Mouse (Mus musculus) ovary, adult 18-20 months (tissue): Measurements from ENCODE around the gene Arhgef11.

Experiments
- DNase-seq: peaks from one replicate; pipeline ENCODE4 v3.0.0; 2022; ENCODE audit warnings: low spot score, mixed read lengths

Gene Arhgef11

DNA sequence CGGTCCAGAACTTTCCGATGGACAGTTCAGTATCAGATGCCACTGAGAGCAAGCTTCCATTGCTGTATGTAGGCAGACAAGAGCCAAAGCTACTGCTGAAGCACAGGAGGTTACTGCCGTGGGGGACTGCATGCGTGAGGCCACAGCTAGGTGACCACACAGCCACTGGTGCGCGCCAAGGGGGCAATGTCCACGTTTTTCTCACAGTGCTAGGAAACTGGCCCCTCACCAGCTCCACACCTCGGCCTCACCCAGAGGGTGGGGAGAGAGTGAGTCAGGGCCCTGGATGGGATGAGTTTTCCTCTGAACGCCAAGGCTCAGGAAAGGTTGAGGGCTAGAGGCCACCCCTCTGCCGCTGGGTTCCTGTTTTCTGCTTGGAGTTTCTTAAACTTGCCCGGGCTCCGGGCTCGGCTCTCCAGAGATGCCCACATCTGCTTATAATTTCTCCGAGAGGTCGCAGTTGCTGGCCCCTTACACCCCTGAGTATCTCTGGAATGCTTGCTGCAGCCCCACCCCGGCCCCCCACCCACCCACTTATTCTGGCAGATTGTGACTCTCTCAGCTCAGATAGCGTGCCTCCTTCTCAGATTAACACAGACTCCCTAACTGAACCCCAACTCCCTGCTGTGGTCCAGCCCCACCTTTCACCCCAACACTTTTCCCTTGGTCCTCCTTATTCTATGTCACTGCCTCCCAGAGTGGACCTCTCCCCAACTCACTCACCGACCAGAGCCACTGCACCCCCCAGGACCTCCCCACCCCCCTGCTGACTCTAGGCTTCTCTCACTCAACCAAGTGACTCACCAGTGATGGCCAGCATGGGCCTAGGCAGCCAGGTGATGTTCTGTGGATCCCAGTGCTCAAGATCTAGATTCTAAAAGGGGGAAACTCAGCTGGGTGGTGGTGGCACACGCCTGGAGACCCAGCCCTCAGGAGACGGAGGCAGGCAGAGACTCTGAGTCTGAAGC is 144.3 kb downstream of the Arhgef11 start:
- no peak for DNase-seq

DNA sequence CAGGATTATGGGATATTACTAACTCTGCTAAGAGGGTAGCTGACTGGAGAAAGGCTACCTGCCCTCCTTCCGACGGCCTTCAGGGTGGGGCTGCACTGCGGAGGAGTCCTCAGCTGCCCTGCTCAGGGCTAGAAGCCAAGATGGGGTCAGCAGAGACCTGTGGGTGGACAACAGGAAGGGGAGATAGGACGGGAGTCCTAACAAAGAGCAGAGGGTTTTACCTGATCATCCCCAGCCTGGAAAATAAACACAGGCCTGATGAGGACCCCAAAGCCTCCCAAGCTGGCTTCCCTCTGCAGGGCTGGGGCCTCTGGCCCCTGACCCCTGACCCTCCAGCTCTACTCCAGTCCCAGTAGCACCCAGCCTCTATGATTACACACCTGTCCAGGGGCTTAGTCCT is 145.8 kb downstream of the Arhgef11 start:
- no peak for DNase-seq

DNA sequence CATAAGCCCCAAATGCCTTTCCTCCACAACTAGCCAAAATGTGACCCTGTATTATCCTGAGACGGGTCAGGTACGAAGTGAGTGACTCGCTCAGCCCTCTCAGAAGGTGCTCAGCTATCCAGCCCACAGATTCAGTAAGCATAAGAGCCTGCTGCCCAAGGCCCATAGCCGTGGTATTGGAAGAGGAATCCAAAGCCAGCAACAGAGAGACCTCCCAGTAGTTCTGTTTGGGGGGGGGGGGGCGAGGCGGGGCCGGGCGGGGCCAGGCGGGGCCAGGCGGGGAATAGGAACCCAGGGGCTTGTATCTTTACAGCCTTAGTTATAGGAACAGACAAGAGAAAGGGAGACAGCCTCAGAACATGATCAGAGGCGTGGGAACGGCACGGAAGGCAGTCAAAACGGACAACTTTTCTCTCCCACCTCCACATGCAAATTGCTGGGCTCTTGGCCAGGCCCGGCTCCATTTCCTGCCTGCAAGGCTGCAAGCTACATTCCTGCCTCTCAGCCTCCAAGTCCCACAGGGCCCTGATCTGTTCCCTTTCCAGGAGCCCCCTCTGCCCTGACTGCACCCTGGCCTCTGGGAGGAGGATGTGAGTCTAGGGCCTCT is 146.4 kb downstream of the Arhgef11 start:
- DNase-seq, result peak; percentile 53

DNA sequence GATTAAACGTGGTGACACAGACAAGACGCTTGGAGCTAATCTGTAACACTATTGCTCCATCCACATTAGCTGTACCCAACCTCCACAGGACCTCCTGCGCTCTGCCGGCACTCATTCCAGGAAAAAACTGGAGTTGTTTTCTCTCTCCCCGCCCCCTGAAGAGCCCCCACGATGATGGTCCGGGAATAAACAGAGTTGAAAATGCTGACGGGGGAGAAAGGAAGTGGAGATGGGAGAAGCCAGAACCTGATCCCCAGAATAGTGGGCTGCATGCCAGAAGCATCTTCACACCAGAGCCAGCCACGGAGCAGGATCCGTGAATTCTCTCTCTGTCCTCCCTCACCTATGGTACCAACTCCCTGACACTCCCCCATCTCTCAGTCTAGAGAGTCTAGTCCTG is 147.1 kb downstream of the Arhgef11 start:
- DNase-seq, result no peak

DNA sequence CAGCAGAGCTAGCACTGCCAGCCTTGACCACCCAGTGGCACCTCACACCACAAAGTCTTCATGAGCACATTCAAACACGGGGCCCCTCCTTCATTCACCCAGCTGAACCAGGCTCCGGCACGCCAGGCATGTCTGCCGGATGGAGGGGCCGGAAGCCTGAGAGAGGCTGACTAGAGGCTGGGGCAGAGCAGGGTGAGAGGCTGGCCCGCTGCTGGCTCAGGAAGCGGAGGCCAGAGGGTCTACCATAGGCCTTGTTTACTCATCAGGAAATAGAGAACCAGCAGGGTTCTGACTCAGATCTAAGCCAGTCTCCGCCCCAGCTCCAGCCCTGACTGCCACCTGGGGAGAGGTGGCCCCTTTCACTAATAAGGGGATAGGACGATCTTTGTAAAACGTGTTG is 147.7 kb downstream of the Arhgef11 start:
- DNase-seq, result no peak

DNA sequence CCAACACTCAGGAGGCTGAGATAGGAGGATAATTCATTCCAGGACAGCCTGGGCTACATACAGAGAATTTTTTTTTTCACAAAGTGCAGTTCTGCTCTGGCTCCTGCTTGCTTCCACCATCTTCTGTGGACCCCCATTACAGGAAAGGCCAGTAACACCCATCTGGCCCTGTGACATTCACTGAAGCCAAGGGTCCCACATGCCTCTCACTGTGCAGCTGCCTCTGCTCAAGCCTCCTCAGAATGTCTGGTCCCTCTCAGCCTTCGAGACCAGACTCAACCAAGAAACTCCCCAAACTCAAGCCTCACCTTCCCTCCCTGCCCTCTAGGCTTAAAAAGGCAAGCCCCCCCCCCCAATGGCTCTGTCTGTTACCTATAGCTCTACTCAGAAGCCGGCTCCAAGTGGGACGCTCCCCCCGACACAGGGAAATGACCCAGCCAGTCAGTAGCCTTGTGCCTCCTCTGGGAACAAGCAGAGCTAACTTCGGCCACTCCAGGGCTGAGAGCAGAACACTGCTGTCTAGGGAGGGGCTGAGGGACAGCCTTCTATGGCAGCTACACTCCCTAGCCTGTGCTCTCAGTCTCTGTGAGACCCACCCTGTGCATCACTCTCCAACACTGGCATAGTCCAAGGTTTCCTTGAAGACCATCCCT is 148.4 kb downstream of the Arhgef11 start:
- no peak for DNase-seq

DNA sequence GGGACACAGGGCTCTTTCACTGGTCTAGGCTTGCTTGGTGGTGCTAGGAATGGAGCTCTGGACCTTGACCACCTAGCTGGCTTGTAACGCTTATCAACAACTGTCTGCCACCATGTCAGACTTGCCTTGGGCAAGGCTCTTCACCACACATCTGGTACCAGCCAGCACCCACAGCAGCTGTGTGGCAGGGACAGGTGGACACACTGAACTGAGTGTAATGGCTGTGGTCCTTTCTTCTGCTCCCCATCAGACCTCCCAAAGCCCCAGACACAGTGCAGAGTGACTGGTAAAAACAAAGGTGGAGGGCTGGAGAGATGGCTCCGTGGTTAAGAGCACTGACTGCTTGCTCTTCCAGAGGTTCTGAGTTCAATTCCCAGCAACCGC is 148.9 kb downstream of the Arhgef11 start:
- DNase-seq, result no peak

DNA sequence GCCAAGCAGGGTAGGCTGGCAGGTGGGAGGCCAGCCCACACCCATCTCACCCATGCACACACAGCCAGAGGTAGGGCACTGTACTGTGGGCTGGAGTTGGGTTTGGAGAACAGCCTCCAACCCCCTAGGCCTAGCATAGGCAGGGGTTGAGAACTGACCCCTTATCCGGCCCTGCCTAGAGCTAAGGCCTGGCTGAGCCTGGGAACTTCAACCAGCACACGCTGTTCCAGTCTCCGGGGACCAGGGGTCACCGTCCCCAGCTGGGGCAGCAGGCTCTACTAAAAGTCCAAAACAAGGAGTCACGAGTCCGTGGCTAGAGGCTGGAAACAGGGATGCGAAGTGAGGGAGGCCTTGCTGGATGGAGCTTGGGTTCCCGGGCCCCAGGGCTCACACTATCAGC is 150.4 kb downstream of the Arhgef11 start:
- DNase-seq, result no peak

DNA sequence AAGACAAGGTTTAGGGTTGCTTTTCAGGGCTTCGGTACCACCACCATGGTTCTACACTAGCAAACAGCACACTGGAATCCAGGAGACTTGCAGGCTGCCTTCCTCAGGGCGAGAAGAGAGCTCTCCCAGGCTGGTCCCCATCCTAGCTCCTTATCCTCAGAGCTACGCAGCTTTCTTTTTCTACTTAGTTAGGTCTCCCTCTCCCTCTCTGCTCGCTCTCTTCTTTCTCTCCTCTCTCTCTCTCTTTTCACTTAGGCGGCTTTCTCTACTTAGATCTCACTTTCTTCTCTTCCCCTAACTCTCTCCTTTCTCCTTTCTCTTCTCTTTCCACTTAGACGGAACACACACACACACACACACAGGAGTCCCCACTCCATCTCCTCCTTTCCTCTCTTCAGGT is 151.1 kb downstream of the Arhgef11 start:
- DNase-seq, result no peak

DNA sequence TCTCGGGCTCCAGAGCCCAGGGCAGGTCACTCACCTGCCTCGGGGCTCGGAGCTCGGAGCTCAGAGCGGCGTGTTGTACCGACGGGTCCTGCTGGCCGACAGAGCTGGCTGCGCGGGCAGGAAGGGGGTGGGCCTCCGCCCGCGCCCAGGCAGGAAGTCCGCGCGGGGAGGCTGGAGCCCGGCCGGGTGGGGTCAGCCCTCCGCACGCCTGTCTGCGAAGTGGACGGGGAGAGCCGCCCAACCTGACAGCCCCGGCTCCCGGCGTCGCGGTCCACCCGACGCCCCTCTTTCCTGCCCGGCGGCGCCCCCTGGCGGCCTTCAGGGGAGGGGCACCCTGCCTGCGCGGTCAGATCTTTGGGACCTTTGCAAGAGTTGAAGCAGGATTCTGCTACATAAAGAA is 151.5 kb downstream of the Arhgef11 start:
- peak; percentile 72 for DNase-seq

DNA sequence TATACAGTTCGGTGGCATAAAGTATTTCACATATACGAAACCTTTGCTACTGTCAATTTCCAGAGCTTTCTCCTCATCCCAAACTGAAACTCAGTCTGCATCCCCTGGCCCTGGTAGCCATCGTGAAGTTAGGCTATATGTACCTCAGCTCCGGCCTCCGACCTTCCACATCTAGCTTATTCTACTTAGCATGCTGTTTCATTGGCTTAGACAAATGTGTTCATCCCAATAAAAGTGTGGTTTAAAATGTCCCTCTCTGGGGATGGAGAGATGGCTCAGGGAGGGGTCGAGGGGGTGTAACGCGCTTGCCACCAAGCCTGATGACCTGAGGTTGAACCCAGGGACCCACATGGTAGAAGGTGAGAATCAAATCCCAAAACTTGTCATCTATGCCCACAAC is 152.1 kb downstream of the Arhgef11 start:
- no peak for DNase-seq

DNA sequence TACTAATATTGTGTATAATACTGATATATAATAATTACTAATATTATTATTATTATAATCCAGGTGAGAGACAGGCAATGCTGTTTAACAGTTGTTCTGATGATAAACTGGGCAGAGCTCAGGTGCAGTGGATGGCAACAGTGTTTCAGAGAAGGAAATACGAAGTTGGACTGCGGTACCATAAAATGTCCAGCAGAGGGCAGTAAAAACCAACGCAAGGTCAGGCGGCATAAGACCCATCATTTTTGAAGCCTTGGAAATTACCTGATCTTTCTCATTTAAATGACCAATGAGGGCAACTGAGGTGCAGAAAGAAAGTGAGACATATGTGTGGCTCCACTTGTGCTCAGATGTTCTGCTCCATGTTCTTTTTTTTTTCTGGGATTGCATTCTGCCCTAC is 152.9 kb downstream of the Arhgef11 start:
- DNase-seq, result no peak

DNA sequence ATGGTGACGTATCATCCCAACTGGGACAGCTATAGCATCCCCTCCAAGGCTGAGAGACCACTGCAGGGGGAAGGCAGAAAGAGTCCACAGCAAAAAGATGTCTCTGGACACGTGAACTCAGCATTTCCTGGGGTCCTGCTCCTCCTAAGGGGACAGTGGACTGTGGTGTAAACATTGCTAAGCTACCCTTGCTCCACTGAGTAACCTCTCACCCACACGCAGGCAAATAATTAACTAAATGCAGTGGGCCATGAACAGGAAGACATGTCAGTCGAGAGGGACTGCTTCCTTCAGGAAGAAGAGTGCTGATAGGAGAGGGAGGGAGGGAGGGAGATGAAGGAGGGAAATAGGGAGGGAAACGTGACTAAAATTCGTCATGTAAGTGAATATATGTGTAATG is 153.7 kb downstream of the Arhgef11 start:
- no peak for DNase-seq

DNA sequence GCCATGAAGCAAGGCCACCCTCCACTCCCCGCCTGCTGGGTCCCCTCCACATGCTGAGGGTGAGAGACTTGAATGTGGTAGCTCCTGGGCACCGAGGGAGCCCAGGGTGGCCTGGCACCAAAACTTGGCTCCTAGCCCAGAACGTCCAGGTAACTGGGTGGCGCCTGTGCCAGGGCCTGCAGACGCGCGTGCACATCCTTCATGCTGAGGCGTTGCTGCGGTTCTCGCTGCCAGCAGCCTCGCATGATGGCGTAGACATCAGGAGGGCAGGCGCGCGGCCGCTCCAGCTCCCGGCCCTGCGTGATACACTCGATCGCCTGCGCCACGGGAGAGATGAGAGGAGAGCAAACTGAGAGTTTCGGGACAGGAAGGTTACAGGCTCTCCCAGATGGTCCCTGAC is 160.9 kb downstream of the Arhgef11 start:
- no peak for DNase-seq

DNA sequence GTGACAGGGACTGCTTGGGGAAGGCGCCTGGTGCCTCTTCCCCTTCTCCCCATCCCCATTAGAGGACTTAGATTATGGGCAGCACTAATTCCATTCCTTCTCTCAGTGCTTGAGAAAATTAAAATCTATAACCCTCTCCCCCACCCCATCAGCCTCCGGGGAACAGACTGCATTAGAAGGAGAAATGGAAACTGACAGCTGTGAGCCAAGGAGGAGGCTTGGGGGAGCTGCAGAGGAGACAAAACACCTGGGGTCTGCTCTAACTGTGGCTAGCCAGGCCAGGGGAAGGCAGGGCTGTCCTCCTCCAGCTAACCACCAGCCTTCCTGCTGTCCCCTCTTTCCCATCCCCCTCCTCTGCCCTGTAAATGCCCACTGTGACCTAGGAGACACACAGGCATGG is 161.7 kb downstream of the Arhgef11 start:
- DNase-seq, result no peak

DNA sequence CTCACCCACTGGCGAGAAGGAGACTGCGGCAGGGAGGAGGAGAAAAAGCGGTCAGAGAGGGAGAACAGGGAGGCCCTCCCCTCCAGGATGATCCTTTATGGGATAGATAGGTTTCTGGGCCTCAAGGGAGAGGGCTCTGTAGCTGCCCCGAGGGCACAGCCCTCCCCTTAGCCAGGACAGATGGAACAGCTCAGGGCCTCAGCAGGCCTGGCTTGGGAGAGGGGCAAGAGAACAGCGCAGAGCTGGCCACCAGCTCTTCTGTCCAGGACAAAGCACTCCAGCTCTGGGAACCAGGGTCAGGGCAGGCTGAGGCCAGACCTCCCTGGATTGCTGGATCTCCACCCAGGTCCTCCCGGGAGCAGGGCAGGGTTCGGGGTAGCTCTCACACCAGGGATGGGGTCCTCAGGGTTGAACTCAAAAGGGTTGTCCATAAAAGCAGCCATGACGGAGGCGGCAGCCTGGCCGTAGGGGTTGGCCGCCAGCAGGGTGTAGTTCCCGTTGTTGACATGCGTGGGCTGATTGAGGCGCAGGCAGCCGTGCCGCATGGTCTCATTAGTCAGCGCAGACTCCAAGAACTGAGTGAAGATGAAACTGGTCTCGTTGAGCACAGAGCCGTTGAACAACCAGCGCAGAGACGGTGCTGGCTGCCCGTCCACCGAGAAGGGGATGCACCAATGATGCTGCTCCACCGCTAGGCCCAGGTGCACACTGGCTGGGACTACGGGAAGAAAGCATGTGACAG is 166.1 kb downstream of the Arhgef11 start:
- no peak for DNase-seq

DNA sequence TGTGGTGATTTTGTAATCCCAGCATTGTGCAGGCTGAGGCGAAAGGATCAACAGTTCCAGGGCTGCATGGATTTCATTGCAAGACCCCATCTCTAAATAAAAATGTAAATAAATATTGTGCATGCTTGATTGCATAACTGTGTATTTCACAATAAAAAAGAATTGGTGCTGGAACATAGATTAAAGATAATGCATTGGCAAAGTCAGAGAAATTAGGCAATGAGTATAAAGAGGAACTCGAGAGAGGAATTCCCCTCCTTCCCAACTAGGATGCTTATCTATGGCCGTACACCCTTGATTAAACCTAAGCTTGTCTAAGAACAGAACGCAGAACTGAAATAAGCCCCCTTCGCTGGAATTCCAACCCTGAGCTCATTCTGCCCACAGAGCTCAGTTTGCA is 167.8 kb downstream of the Arhgef11 start:
- DNase-seq, result no peak

DNA sequence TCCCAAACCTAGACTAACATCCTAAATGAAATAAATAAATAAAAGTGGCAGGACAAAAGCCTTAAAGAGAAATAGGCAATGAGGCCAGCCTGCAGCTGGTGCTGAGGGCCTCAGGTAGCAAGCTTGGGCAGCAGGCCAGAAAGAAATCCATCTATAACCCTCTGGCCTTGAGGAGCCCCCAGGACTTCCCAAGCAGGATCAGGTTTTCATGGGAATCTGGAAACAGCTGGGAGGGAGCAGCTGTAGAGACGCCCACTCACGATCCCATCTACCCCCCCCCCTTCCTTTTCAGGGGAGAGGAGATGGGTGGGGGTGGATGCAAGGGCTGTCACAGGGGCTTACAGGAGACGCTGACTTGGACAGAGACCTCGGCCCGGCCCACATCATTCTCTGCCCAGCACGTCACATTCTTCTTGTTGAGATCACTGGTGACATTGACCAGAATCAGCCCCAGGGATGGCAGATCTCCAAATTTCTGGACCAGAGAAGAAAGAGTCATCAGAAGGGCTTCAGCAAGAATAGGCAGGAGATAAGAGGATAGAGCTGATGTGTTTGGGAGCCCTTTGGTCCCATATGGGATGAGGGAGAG is 168.4 kb downstream of the Arhgef11 start:
- DNase-seq, result no peak
